Mouse (Mus musculus) A20 (cell line): ENCODE results near the gene Ccnyl1.
"Not testable (repeated sequence)": the region's sequence is repeated elsewhere in the genome, so short reads cannot be mapped to it uniquely, and the experiment has no call there.

Source experiments
- DNase-seq: peaks from one replicate; pipeline ENCODE4 v3.0.0-alpha.2; 2011; ENCODE audit warnings: low read depth, low spot score

Gene Ccnyl1

GRCm38 (mm10) chr1:64690213-64691013, at the start of gene Ccnyl1:
Gene Ccnyl1 (plus strand): TSS chr1:64690455.
- peak; percentile 99 for DNase-seq

- DNase-seq, result no peak
Observed at GRCm38 (mm10) chr1:64641069-64641468, 49.2 kb upstream of the Ccnyl1 start.

- not testable (repeated sequence) for DNase-seq
Observed at GRCm38 (mm10) chr1:64642541-64642940, 47.7 kb upstream of the Ccnyl1 start.

- no peak for DNase-seq
Observed at GRCm38 (mm10) chr1:64644513-64644912, 45.7 kb upstream of the Ccnyl1 start.

GRCm38 (mm10) chr1:64649362-64650124, 40.7 kb upstream of the Ccnyl1 start:
- no peak for DNase-seq

GRCm38 (mm10) chr1:64653701-64654100, 36.6 kb upstream of the Ccnyl1 start:
- no peak for DNase-seq

GRCm38 (mm10) chr1:64655415-64655814, 34.8 kb upstream of the Ccnyl1 start:
- no peak for DNase-seq

- no peak for DNase-seq
Observed at GRCm38 (mm10) chr1:64656423-64657129, 33.7 kb upstream of the Ccnyl1 start.

GRCm38 (mm10) chr1:64658876-64659275, 31.4 kb upstream of the Ccnyl1 start:
- DNase-seq, result no peak

GRCm38 (mm10) chr1:64667111-64667633, 23.1 kb upstream of the Ccnyl1 start:
- no peak for DNase-seq

GRCm38 (mm10) chr1:64669451-64669850, 20.8 kb upstream of the Ccnyl1 start:
- DNase-seq, result no peak

- DNase-seq, result no peak
Observed at GRCm38 (mm10) chr1:64673931-64674330, 16.3 kb upstream of the Ccnyl1 start.

GRCm38 (mm10) chr1:64676060-64676839, 14.0 kb upstream of the Ccnyl1 start:
- no peak for DNase-seq

- no peak for DNase-seq
Observed at GRCm38 (mm10) chr1:64681499-64681898, 8.8 kb upstream of the Ccnyl1 start.

- DNase-seq, result no peak
Observed at GRCm38 (mm10) chr1:64683039-64683438, 7.2 kb upstream of the Ccnyl1 start.

- no peak for DNase-seq
Observed at GRCm38 (mm10) chr1:64684440-64684839, 5.8 kb upstream of the Ccnyl1 start.

- DNase-seq, result no peak
Observed at GRCm38 (mm10) chr1:64688046-64688445, 2.2 kb upstream of the Ccnyl1 start.

- DNase-seq, result no peak
Observed at GRCm38 (mm10) chr1:64689561-64690212, 568 bp upstream of the Ccnyl1 start.

- DNase-seq, result peak; percentile 63
Observed at GRCm38 (mm10) chr1:64691121-64691551, 881 bp downstream of the Ccnyl1 start.

- peak; percentile 60 for DNase-seq
Observed at GRCm38 (mm10) chr1:64691581-64691980, 1.3 kb downstream of the Ccnyl1 start.

- no peak for DNase-seq
Observed at GRCm38 (mm10) chr1:64695156-64695555, 4.9 kb downstream of the Ccnyl1 start.
